Mouse (Mus musculus) lung, embryonic 15.5 days (tissue): Measurements from ENCODE around the gene Usp32. TPM values are rescaled to one million over a fixed set of nuclear protein-coding genes. Genes with fewer than 3 reads are reported as not detected.

Experiments
- ATAC-seq: fragments of 200-750 bp; cut with Nextera tagmentation; 2 replicates; pipeline ENCODE4 v1.8.0; 2017; ENCODE audit warnings: moderate number of reproducible peaks, borderline replicate concordance; ENCODE audit not compliant: low FRiP score, low TSS enrichment; ENCODE audit errors: extremely low read depth
- H3K27ac ChIP-seq: fragments of 300-500 bp; sonication (generic); 2 replicates; pipeline ENCODE4 v1.5.1; 2015; ENCODE audit warnings: moderate library complexity, mild to moderate bottlenecking, inconsistent platforms
- H3K27me3 ChIP-seq: fragments of 300-500 bp; sonication (generic); 2 replicates; pipeline ENCODE4 v1.6.1; 2015; ENCODE audit warnings: inconsistent platforms
- H3K36me3 ChIP-seq: fragments of 300-500 bp; sonication (generic); 2 replicates; pipeline ENCODE4 v1.6.1; 2015; ENCODE audit warnings: inconsistent platforms
- H3K4me1 ChIP-seq: fragments of 300-500 bp; sonication (generic); 2 replicates; pipeline ENCODE4 v1.6.1; 2015; ENCODE audit warnings: inconsistent platforms
- H3K4me2 ChIP-seq: fragments of 300-500 bp; sonication (generic); 2 replicates; pipeline ENCODE4 v1.6.1; 2015; ENCODE audit warnings: inconsistent platforms, mild to moderate bottlenecking, moderate library complexity
- H3K4me3 ChIP-seq: fragments of 300-500 bp; sonication (generic); 2 replicates; pipeline ENCODE4 v1.5.1; 2015; ENCODE audit warnings: mild to moderate bottlenecking, inconsistent platforms
- H3K9ac ChIP-seq: fragments of 300-500 bp; sonication (generic); 2 replicates; pipeline ENCODE4 v1.6.1; 2015; ENCODE audit warnings: inconsistent platforms
- H3K9me3 ChIP-seq: fragments of 300-500 bp; sonication (generic); 2 replicates; pipeline ENCODE4 v1.6.1; 2016; ENCODE audit warnings: inconsistent platforms
- WGBS: fragments of 180-500 bp; shearing (Covaris S2); methylation state at CpG from one replicate; pipeline ENCODE4 v1.1.7; 2015; 5-methylcytosine and 5-hydroxymethylcytosine counted together
- polyA plus RNA-seq: library from polyadenylated mRNA; unstranded; fragments of >200 nt; fragmentation: Nextera tagmentation; extraction: Ambion mirVana; gene quantifications from 2 replicates; pipeline ENCODE4 v1.2.1, GENCODE M21; 2015

The Usp32 gene
- polyA plus RNA-seq, 1 experiment from 2014 or later, result 3.4 TPM

- 44% methylated on average over 5 of the region's 5 CpGs for WGBS
- Histone ChIP-seq H3K27me3 (peaks cover 42% of the 10 kb centered on the region), H3K4me3 (no peak overlapping the region), H3K9ac (no peak overlapping the region), H3K9me3 (no peaks in the 10 kb centered on the region), H3K27ac (no peak overlapping the region), H3K4me1 (peaks cover 22% of the 10 kb centered on the region), H3K4me2 (no peak overlapping the region), H3K36me3 (no peaks in the 10 kb centered on the region)
- ATAC-seq, result no peak
Observed at GRCm38 (mm10) chr11:84959181-84959580, 180.8 kb downstream of the Usp32 start.

- peaks cover 22% of the 10 kb centered on the region for H3K4me1 ChIP-seq
- H3K36me3 ChIP-seq, result no peaks in the 10 kb centered on the region
- no peak overlapping the region for H3K9ac ChIP-seq
- no peak overlapping the region for H3K27ac ChIP-seq
- ATAC-seq, result no peak
- peak overlapping the region; percentile 13; the same call in 1 of the 2 replicates for H3K4me3 ChIP-seq
- H3K9me3 ChIP-seq, result no peaks in the 10 kb centered on the region
- peak overlapping the region; percentile 47 for H3K4me2 ChIP-seq
- H3K27me3 ChIP-seq, result peaks cover 42% of the 10 kb centered on the region
- WGBS, result 6% methylated on average over 11 of the region's 11 CpGs
Observed at GRCm38 (mm10) chr11:84958271-84958630, 181.7 kb downstream of the Usp32 start.

- Histone ChIP-seq H3K9ac (no peak within 1 kb of the TSS), H3K4me1 (peaks cover 22% of the 10 kb centered on the region), H3K27ac (no peak within 1 kb of the TSS), H3K4me3 (peak within 1 kb of the TSS; percentile 13), H3K9me3 (no peaks in the 10 kb centered on the region), H3K4me2 (peak within 1 kb of the TSS; percentile 47), H3K36me3 (no peaks in the 10 kb centered on the region), H3K27me3 (peaks cover 42% of the 10 kb centered on the region)
- no peak for ATAC-seq
- under 1% methylated on average over 49 of the region's 49 CpGs for WGBS
Observed at GRCm38 (mm10) chr11:84957591-84958270, 182.2 kb downstream of the Usp32 start, which contains the start of gene Car4. TSS of gene Car4 (plus strand) at chr11:84957786.

- no peak overlapping the region for H3K9ac ChIP-seq
- peak overlapping the region; percentile 47 for H3K4me2 ChIP-seq
- no peak for ATAC-seq
- no peak overlapping the region for H3K27ac ChIP-seq
- H3K9me3 ChIP-seq, result no peaks in the 10 kb centered on the region
- no peak overlapping the region for H3K4me3 ChIP-seq
- H3K36me3 ChIP-seq, result no peaks in the 10 kb centered on the region
- H3K27me3 ChIP-seq, result peaks cover 42% of the 10 kb centered on the region
- peaks cover 22% of the 10 kb centered on the region for H3K4me1 ChIP-seq
- 6% methylated on average over 15 of the region's 15 CpGs for WGBS
Observed at GRCm38 (mm10) chr11:84957171-84957570, 182.8 kb downstream of the Usp32 start.

- Histone ChIP-seq H3K27ac (no peak overlapping the region), H3K4me3 (no peak overlapping the region), H3K36me3 (no peaks in the 10 kb centered on the region), H3K9me3 (no peaks in the 10 kb centered on the region), H3K9ac (no peak overlapping the region), H3K4me1 (peaks cover 22% of the 10 kb centered on the region), H3K4me2 (no peak overlapping the region), H3K27me3 (peaks cover 42% of the 10 kb centered on the region)
- ATAC-seq, result no peak
- WGBS, result 27% methylated on average over 5 of the region's 5 CpGs
Observed at GRCm38 (mm10) chr11:84956400-84956799, 183.6 kb downstream of the Usp32 start.

GRCm38 (mm10) chr11:84952611-84953010 is 187.3 kb downstream of the Usp32 start:
- H3K4me3 ChIP-seq, result no peak overlapping the region
- no peak overlapping the region for H3K9ac ChIP-seq
- H3K27me3 ChIP-seq, result peaks cover 20% of the 10 kb centered on the region
- ATAC-seq, result peak; percentile 55; the same call in 1 of the 2 replicates
- no peaks in the 10 kb centered on the region for H3K9me3 ChIP-seq
- H3K27ac ChIP-seq, result no peak overlapping the region
- WGBS, result 35% methylated on average over 2 of the region's 2 CpGs
- H3K36me3 ChIP-seq, result no peaks in the 10 kb centered on the region
- no peak overlapping the region for H3K4me2 ChIP-seq
- peaks cover 2% of the 10 kb centered on the region for H3K4me1 ChIP-seq

- Histone ChIP-seq H3K27me3 (peaks cover 10% of the 10 kb centered on the region), H3K4me1 (no peaks in the 10 kb centered on the region), H3K9me3 (no peaks in the 10 kb centered on the region), H3K9ac (no peak overlapping the region), H3K27ac (no peak overlapping the region), H3K4me3 (no peak overlapping the region), H3K4me2 (no peak overlapping the region), H3K36me3 (no peaks in the 10 kb centered on the region)
- 45% methylated on average over 3 of the region's 3 CpGs for WGBS
- no peak for ATAC-seq
Observed at GRCm38 (mm10) chr11:84948526-84948925, 191.4 kb downstream of the Usp32 start.

- Histone ChIP-seq H3K36me3 (no peaks in the 10 kb centered on the region), H3K9ac (no peak overlapping the region), H3K4me3 (no peak overlapping the region), H3K27me3 (peaks cover 14% of the 10 kb centered on the region), H3K4me2 (no peak overlapping the region), H3K27ac (no peak overlapping the region), H3K4me1 (no peaks in the 10 kb centered on the region), H3K9me3 (no peaks in the 10 kb centered on the region)
- no peak for ATAC-seq
- 52% methylated on average over 3 of the region's 3 CpGs for WGBS
Observed at GRCm38 (mm10) chr11:84948114-84948513, 191.8 kb downstream of the Usp32 start.

GRCm38 (mm10) chr11:84947206-84947605 is 192.8 kb downstream of the Usp32 start:
- H3K36me3 ChIP-seq, result no peaks in the 10 kb centered on the region
- no peak for ATAC-seq
- no peak overlapping the region for H3K4me3 ChIP-seq
- 77% methylated on average over 6 of the region's 6 CpGs for WGBS
- no peak overlapping the region for H3K9ac ChIP-seq
- H3K4me1 ChIP-seq, result no peaks in the 10 kb centered on the region
- no peaks in the 10 kb centered on the region for H3K9me3 ChIP-seq
- no peak overlapping the region for H3K4me2 ChIP-seq
- H3K27me3 ChIP-seq, result peaks cover 19% of the 10 kb centered on the region
- no peak overlapping the region for H3K27ac ChIP-seq

- Histone ChIP-seq H3K9ac (no peak overlapping the region), H3K27ac (no peak overlapping the region), H3K27me3 (peaks cover 19% of the 10 kb centered on the region), H3K4me3 (no peak overlapping the region), H3K4me2 (no peak overlapping the region), H3K4me1 (no peaks in the 10 kb centered on the region), H3K9me3 (no peaks in the 10 kb centered on the region), H3K36me3 (no peaks in the 10 kb centered on the region)
- ATAC-seq, result no peak
- 38% methylated on average over 3 of the region's 3 CpGs for WGBS
Observed at GRCm38 (mm10) chr11:84945841-84946240, 194.1 kb downstream of the Usp32 start.

- no peaks in the 10 kb centered on the region for H3K9me3 ChIP-seq
- peaks cover 19% of the 10 kb centered on the region for H3K27me3 ChIP-seq
- H3K36me3 ChIP-seq, result no peaks in the 10 kb centered on the region
- no peak overlapping the region for H3K4me2 ChIP-seq
- no peaks in the 10 kb centered on the region for H3K4me1 ChIP-seq
- no peak overlapping the region for H3K27ac ChIP-seq
- no peak overlapping the region for H3K9ac ChIP-seq
- WGBS, result 2% methylated on average over 12 of the region's 12 CpGs
- no peak overlapping the region for H3K4me3 ChIP-seq
- ATAC-seq, result no peak
Observed at GRCm38 (mm10) chr11:84944639-84945435, 195.1 kb downstream of the Usp32 start.

- Histone ChIP-seq H3K27me3 (peaks cover 19% of the 10 kb centered on the region), H3K36me3 (no peaks in the 10 kb centered on the region), H3K9ac (no peak overlapping the region), H3K4me2 (peak overlapping the region; percentile 39), H3K4me1 (no peaks in the 10 kb centered on the region), H3K27ac (no peak overlapping the region), H3K9me3 (no peaks in the 10 kb centered on the region), H3K4me3 (no peak overlapping the region)
- ATAC-seq, result no peak
- WGBS, result 0% methylated on average over 15 of the region's 15 CpGs
Observed at GRCm38 (mm10) chr11:84943948-84944347, 196.0 kb downstream of the Usp32 start.
